Mouse (Mus musculus): Measurements from ENCODE around the gene Gm5741. TPM values are rescaled to one million over a fixed set of nuclear protein-coding genes. Genes with fewer than 3 reads are reported as not detected.

Gene Gm5741
- total and polyA plus RNA-seq, 2 experiments from 2014 or later, result 0.76 TPM; not detected in 1

DNA sequence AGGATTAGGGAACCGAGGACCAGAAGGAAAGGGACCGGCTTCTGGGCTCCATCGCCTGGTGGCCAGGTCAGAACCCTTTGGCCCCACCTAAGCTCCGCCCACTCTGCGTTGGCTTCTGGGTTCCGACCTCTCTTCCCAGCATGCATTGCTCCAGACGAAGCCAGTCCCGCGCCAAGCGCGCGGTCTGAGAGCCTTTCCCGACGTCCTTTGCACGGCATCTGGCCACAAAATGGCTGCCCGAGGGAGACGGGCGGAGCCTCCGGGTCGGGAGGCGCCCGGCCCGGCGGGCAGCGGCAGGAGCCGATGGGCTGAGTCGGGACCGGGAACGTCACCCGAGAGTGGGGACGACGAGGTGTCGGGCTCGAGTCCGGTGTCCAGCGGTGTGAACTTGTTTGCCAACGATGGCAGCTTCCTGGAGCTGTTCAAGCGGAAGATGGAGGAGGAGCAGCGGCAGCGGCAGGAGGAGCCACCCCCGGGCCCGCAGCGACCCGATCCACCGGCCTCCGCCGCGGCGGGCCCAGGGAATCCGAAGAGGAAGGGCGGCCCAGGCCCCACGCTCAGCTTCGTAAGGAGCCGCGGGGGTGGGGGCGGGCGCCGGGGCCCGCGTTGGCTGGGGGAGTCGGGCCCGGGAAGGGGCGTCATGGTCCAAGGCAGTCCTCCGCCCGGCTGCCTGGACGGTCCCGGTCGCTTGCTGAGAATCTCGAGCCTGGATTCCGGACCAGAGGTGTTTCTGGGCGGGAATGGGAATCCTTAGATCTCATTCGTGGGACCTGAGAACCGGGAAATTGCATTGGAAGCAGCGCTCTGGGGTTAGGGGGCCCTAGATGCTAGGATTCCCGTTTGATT, 40.9 kb downstream of the Gm5741 start, which contains the start of gene Trir:
Gene Trir, plus strand, starts transcription at position 154 of the 846 bp plus-strand sequence.
- WGBS, result under 1% methylated on average over 73 of the region's 75 CpGs
- DNase-seq (ENCODE audit: low spot score), result peak; percentile 98
- no peaks in the 10 kb centered on the region for H3K9me3 ChIP-seq (ENCODE audit: low read length)
- peak within 1 kb of the TSS; percentile 99 for H3K9ac ChIP-seq (replicated peaks; ENCODE audit: low read length)
- H3K4me2 ChIP-seq (ENCODE audit: low read depth, low read length), result peak within 1 kb of the TSS; percentile 91
- H3K4me1 ChIP-seq (ENCODE audit: insufficient read depth, low read length), result peaks cover 32% of the 10 kb centered on the region
- H3K4me3 ChIP-seq (ENCODE audit: low read length), result peak within 1 kb of the TSS; percentile 95
- peak within 1 kb of the TSS; percentile 95 for H3K27ac ChIP-seq
- H3K36me3 ChIP-seq (ENCODE audit: insufficient read depth, low read length), result peaks cover 19% of the 10 kb centered on the region
- H3K27me3 ChIP-seq (ENCODE audit: insufficient read depth, low read length), result no peaks in the 10 kb centered on the region
- TF ChIP-seq CTCF (IDR thresholded peaks at IDR 0.05; ENCODE audit: low read depth), result no peak
- ATAC-seq, result peak; percentile 85

DNA sequence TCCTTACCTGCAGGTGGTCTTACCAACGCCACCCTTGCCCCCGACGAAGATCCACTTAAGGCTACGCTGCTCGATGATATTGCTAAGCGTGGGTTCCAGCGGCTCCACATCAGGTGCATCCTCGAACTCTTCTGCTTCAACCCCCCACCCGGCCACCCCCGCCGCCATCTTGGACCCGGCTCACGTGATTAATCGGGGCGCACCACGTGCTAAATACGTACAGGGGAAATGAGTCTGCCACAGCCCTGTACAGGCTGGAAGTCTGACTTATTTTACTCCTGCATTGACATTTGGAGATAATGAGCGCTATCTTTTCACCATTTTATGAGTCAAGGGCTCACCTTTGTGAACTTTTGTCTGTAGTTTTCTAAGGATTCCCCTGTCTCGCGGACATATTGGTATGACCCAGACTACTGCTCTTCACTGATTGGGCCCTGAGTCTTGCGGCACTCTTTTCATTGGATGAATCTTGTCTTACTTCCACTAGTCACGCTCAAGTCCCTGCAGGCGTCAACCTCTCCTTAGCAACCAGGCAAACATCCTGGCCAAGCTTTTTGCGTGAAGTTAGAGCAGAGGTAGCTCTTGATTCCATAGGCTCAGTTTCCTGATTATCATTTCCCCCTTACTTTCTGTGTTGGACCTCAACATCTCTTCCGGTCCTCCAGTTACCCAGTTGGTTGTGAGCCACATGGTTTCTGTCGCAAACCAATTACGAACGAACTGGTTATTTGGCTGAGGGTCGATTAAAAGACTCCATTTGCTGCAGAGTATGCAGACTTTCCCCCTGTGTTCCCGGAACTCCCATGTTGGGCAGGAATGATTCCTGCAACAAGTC, 42.5 kb downstream of the Gm5741 start, which contains the start of gene Asna1:
Gene Asna1, minus strand, starts transcription at position 184 of the 835 bp plus-strand sequence.
- no peaks in the 10 kb centered on the region for H3K27me3 ChIP-seq (ENCODE audit: insufficient read depth, low read length)
- peak within 1 kb of the TSS; percentile 91 for H3K4me2 ChIP-seq (ENCODE audit: low read depth, low read length)
- H3K4me1 ChIP-seq (ENCODE audit: insufficient read depth, low read length), result peaks cover 32% of the 10 kb centered on the region
- no peaks in the 10 kb centered on the region for H3K9me3 ChIP-seq (ENCODE audit: low read length)
- peaks cover 8% of the 10 kb centered on the region for H3K36me3 ChIP-seq (ENCODE audit: insufficient read depth, low read length)
- H3K27ac ChIP-seq, result peak within 1 kb of the TSS; percentile 95; the same call in 1 of the 2 replicates
- 4% methylated on average over 30 of the region's 30 CpGs for WGBS
- H3K4me3 ChIP-seq (ENCODE audit: low read length), result peak within 1 kb of the TSS; percentile 75
- 0 out of 2 replicates have a peak, but pooled peaks have one; percentile 7 for TF ChIP-seq CTCF (IDR thresholded peaks at IDR 0.05; ENCODE audit: low read depth)
- peak within 1 kb of the TSS; percentile 68 for H3K9ac ChIP-seq (replicated peaks; ENCODE audit: low read length)
- ATAC-seq (peak; percentile 92), DNase-seq (ENCODE audit: low spot score) (peak; percentile 93)

DNA sequence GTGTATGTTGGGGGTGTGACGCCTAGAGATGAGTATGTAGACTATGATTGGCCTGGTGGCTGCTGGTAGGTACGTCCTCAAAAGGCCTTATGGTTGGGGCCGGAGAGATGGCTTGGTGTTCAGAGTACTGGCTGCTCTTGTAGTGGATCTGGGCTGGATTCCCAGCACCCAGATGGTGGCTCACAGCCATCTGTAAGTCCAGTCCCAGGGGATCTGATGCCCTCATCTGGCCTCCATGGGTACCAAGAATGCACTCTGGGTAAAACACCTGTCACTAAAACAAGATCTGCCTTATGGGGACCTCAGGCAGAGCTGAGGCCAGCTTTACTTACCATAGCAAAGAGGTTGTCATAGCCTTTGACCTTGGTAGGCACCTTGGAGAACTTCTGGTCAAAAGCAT, 43.9 kb downstream of the Gm5741 start:
- H3K36me3 ChIP-seq (ENCODE audit: insufficient read depth, low read length), result peaks cover 11% of the 10 kb centered on the region

DNA sequence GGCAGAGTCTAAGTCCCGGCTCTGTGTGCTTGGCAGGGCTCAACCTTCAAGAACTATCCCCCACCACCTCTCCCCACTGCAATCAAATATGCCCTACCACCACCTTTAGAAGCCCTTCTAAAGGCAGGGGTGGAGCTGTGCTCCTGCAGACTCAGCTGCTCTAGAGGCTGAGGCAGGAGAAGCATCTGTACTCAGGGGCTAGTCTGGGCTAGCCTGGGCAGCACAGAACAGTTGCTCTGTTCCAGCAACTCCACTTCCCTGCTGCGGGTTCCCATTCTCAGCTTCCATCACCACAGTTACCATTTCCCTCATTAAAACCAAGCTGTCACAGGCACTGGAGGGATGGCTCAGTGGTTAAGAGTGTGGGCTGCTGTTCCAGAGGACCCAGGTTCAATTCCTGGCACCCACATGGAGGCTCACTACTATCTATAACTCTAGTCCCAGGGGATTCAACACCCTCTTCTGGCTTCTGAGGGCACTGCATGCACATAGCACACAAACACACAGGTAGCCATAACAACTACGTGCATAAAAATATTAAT, 46.2 kb downstream of the Gm5741 start:
- ATAC-seq (no peak), DNase-seq (ENCODE audit: low spot score) (no peak)
- Histone ChIP-seq H3K4me3 (ENCODE audit: low read length) (no peak overlapping the region), H3K9ac (replicated peaks; ENCODE audit: low read length) (no peak overlapping the region), H3K36me3 (ENCODE audit: insufficient read depth, low read length) (peaks cover 25% of the 10 kb centered on the region), H3K4me1 (ENCODE audit: insufficient read depth, low read length) (peaks cover 17% of the 10 kb centered on the region), H3K9me3 (ENCODE audit: low read length) (no peaks in the 10 kb centered on the region), H3K4me2 (ENCODE audit: low read depth, low read length) (no peak overlapping the region), H3K27ac (no peak overlapping the region), H3K27me3 (ENCODE audit: insufficient read depth, low read length) (no peaks in the 10 kb centered on the region)
- TF ChIP-seq CTCF (IDR thresholded peaks at IDR 0.05; ENCODE audit: low read depth), result peak; percentile 39
- 98% methylated on average over 3 of the region's 3 CpGs for WGBS

More for the DNA sequence above, 43.9 kb downstream of the Gm5741 start:
- H3K4me1 ChIP-seq (ENCODE audit: insufficient read depth, low read length), result peaks cover 28% of the 10 kb centered on the region
- no peak overlapping the region for H3K9ac ChIP-seq (replicated peaks; ENCODE audit: low read length)
- ATAC-seq, result no peak
- no peak overlapping the region for H3K4me3 ChIP-seq (ENCODE audit: low read length)
- H3K4me2 ChIP-seq (ENCODE audit: low read depth, low read length), result 0 out of 2 replicates have a peak overlapping the region, but pooled peaks have one; percentile 91
- no peak for TF ChIP-seq CTCF (IDR thresholded peaks at IDR 0.05; ENCODE audit: low read depth)
- H3K27ac ChIP-seq, result no peak overlapping the region
- H3K9me3 ChIP-seq (ENCODE audit: low read length), result no peaks in the 10 kb centered on the region
- WGBS, result 95% methylated on average over 3 of the region's 3 CpGs
- no peaks in the 10 kb centered on the region for H3K27me3 ChIP-seq (ENCODE audit: insufficient read depth, low read length)
- DNase-seq (ENCODE audit: low spot score), result no peak

Small RNA genes within 50 kb of the gene (microRNA-seq; reads per million reads assigned to microRNA genes)
- 0.36 to 0.53 reads per million in 2 experiments for gene Gm23388
- 3.3 to 4.7 reads per million in 2 experiments for gene Mir7070

Other genes starting within 250 kb of the Gm5741 start
- gene Dand5, start 245.2 kb downstream of the Gm5741 start, total RNA-seq (2014; rRNA removed), result 6.6 and 7.2 TPM in 2 replicates
- 12.3 and 12.5 TPM in 2 replicates for gene Dand5, start 245.2 kb downstream of the Gm5741 start, polyA plus RNA-seq (2015; fragmentation: Nextera tagmentation; extraction: Ambion mirVana)
- gene Gadd45gip1, start 236.5 kb downstream of the Gm5741 start, total RNA-seq (2014; rRNA removed), result 33.0 and 34.1 TPM in 2 replicates
- gene Gadd45gip1, start 236.5 kb downstream of the Gm5741 start, polyA plus RNA-seq (2015; fragmentation: Nextera tagmentation; extraction: Ambion mirVana), result 43.4 and 45.3 TPM in 2 replicates
- gene Rad23a, start 227.3 kb downstream of the Gm5741 start, total RNA-seq (2014; rRNA removed), result 62.5 and 68.1 TPM in 2 replicates
- 90.6 and 98.0 TPM in 2 replicates for gene Rad23a, start 227.3 kb downstream of the Gm5741 start, polyA plus RNA-seq (2015; fragmentation: Nextera tagmentation; extraction: Ambion mirVana)
- 350 and 359 TPM in 2 replicates for gene Calr, start 221.0 kb downstream of the Gm5741 start, total RNA-seq (2014; rRNA removed)
- 418 and 457 TPM in 2 replicates for gene Calr, start 221.0 kb downstream of the Gm5741 start, polyA plus RNA-seq (2015; fragmentation: Nextera tagmentation; extraction: Ambion mirVana)
- gene Farsa, start 211.0 kb downstream of the Gm5741 start, total RNA-seq (2014; rRNA removed), result 77.5 and 86.1 TPM in 2 replicates
- gene Farsa, start 211.0 kb downstream of the Gm5741 start, polyA plus RNA-seq (2015; fragmentation: Nextera tagmentation; extraction: Ambion mirVana), result 87.4 and 89.8 TPM in 2 replicates
- gene Syce2, start 195.9 kb downstream of the Gm5741 start, total RNA-seq (2014; rRNA removed), result 11.8 and 14.0 TPM in 2 replicates
- 62.1 and 64.4 TPM in 2 replicates for gene Syce2, start 195.9 kb downstream of the Gm5741 start, polyA plus RNA-seq (2015; fragmentation: Nextera tagmentation; extraction: Ambion mirVana)
- 24.9 and 37.8 TPM in 2 replicates for gene Gcdh, start 174.1 kb downstream of the Gm5741 start, total RNA-seq (2014; rRNA removed)
- gene Gcdh, start 174.1 kb downstream of the Gm5741 start, polyA plus RNA-seq (2015; fragmentation: Nextera tagmentation; extraction: Ambion mirVana), result 36.5 and 41.3 TPM in 2 replicates
- 1.2 TPM in 1 of 2 replicates, not detected in the other for gene Klf1, start 166.1 kb downstream of the Gm5741 start, total RNA-seq (2014; rRNA removed)
- gene Klf1, start 166.1 kb downstream of the Gm5741 start, polyA plus RNA-seq (2015; fragmentation: Nextera tagmentation; extraction: Ambion mirVana), result 0.34 and 0.98 TPM in 2 replicates
- gene Dnase2a, start 159.4 kb downstream of the Gm5741 start, total RNA-seq (2014; rRNA removed), result 15.0 and 24.5 TPM in 2 replicates
- gene Dnase2a, start 159.4 kb downstream of the Gm5741 start, polyA plus RNA-seq (2015; fragmentation: Nextera tagmentation; extraction: Ambion mirVana), result 8.6 and 8.8 TPM in 2 replicates
- gene Mast1, start 130.6 kb downstream of the Gm5741 start, total RNA-seq (2014; rRNA removed), result 70.9 and 83.0 TPM in 2 replicates
- 61.9 and 69.5 TPM in 2 replicates for gene Mast1, start 130.6 kb downstream of the Gm5741 start, polyA plus RNA-seq (2015; fragmentation: Nextera tagmentation; extraction: Ambion mirVana)
- 5.8 and 11.6 TPM in 2 replicates for gene Rtbdn, start 121.0 kb downstream of the Gm5741 start, total RNA-seq (2014; rRNA removed)
- 3.5 and 4.1 TPM in 2 replicates for gene Rtbdn, start 121.0 kb downstream of the Gm5741 start, polyA plus RNA-seq (2015; fragmentation: Nextera tagmentation; extraction: Ambion mirVana)
- not detected in 2 replicates for gene Gm49661, start 98.5 kb downstream of the Gm5741 start, total RNA-seq (2014; rRNA removed)
- not detected in 2 replicates for gene Gm49661, start 98.5 kb downstream of the Gm5741 start, polyA plus RNA-seq (2015; fragmentation: Nextera tagmentation; extraction: Ambion mirVana)
- gene Prdx2, start 98.4 kb downstream of the Gm5741 start, total RNA-seq (2014; rRNA removed), result 688 and 763 TPM in 2 replicates
- gene Prdx2, start 98.4 kb downstream of the Gm5741 start, polyA plus RNA-seq (2015; fragmentation: Nextera tagmentation; extraction: Ambion mirVana), result 925 and 937 TPM in 2 replicates
- 37.3 and 45.9 TPM in 2 replicates for gene Rnaseh2a, start 98.2 kb downstream of the Gm5741 start, total RNA-seq (2014; rRNA removed)
- gene Rnaseh2a, start 98.2 kb downstream of the Gm5741 start, polyA plus RNA-seq (2015; fragmentation: Nextera tagmentation; extraction: Ambion mirVana), result 59.0 and 59.7 TPM in 2 replicates
- gene Junb, start 89.3 kb downstream of the Gm5741 start, total RNA-seq (2014; rRNA removed), result 16.9 and 17.8 TPM in 2 replicates
- 6.3 and 7.9 TPM in 2 replicates for gene Junb, start 89.3 kb downstream of the Gm5741 start, polyA plus RNA-seq (2015; fragmentation: Nextera tagmentation; extraction: Ambion mirVana)
- 18.9 and 19.0 TPM in 2 replicates for gene Hook2, start 77.4 kb downstream of the Gm5741 start, total RNA-seq (2014; rRNA removed)
- gene Hook2, start 77.4 kb downstream of the Gm5741 start, polyA plus RNA-seq (2015; fragmentation: Nextera tagmentation; extraction: Ambion mirVana), result 29.7 and 33.4 TPM in 2 replicates
- not detected in 2 replicates for gene Best2, start 53.5 kb downstream of the Gm5741 start, total RNA-seq (2014; rRNA removed)
- 0.09 and 0.26 TPM in 2 replicates for gene Best2, start 53.5 kb downstream of the Gm5741 start, polyA plus RNA-seq (2015; fragmentation: Nextera tagmentation; extraction: Ambion mirVana)
- 165 and 172 TPM in 2 replicates for gene Asna1, start 42.7 kb downstream of the Gm5741 start, total RNA-seq (2014; rRNA removed)
- gene Asna1, start 42.7 kb downstream of the Gm5741 start, polyA plus RNA-seq (2015; fragmentation: Nextera tagmentation; extraction: Ambion mirVana), result 149 and 150 TPM in 2 replicates
- gene Trir, start 41.2 kb downstream of the Gm5741 start, total RNA-seq (2014; rRNA removed), result 220 and 238 TPM in 2 replicates
- 146 and 152 TPM in 2 replicates for gene Trir, start 41.2 kb downstream of the Gm5741 start, polyA plus RNA-seq (2015; fragmentation: Nextera tagmentation; extraction: Ambion mirVana)
- gene Tnpo2, start 31.1 kb downstream of the Gm5741 start, total RNA-seq (2014; rRNA removed), result 174 and 183 TPM in 2 replicates
- gene Tnpo2, start 31.1 kb downstream of the Gm5741 start, polyA plus RNA-seq (2015; fragmentation: Nextera tagmentation; extraction: Ambion mirVana), result 48.1 and 49.1 TPM in 2 replicates
- gene Fbxw9, start 7.9 kb downstream of the Gm5741 start, total RNA-seq (2014; rRNA removed), result 104 and 114 TPM in 2 replicates
- 78.9 and 82.2 TPM in 2 replicates for gene Fbxw9, start 7.9 kb downstream of the Gm5741 start, polyA plus RNA-seq (2015; fragmentation: Nextera tagmentation; extraction: Ambion mirVana)
- gene Dhps, start 3.8 kb upstream of the Gm5741 start, total RNA-seq (2014; rRNA removed), result 77.5 and 103 TPM in 2 replicates
- 118 and 123 TPM in 2 replicates for gene Dhps, start 3.8 kb upstream of the Gm5741 start, polyA plus RNA-seq (2015; fragmentation: Nextera tagmentation; extraction: Ambion mirVana)
- gene Wdr83os, start 12.8 kb upstream of the Gm5741 start, total RNA-seq (2014; rRNA removed), result 109 and 123 TPM in 2 replicates
- 129 and 131 TPM in 2 replicates for gene Wdr83os, start 12.8 kb upstream of the Gm5741 start, polyA plus RNA-seq (2015; fragmentation: Nextera tagmentation; extraction: Ambion mirVana)
- gene Wdr83, start 13.3 kb upstream of the Gm5741 start, total RNA-seq (2014; rRNA removed), result 21.4 TPM in 2 replicates
- 38.6 and 38.9 TPM in 2 replicates for gene Wdr83, start 13.3 kb upstream of the Gm5741 start, polyA plus RNA-seq (2015; fragmentation: Nextera tagmentation; extraction: Ambion mirVana)
- gene Man2b1, start 15.3 kb upstream of the Gm5741 start, total RNA-seq (2014; rRNA removed), result 32.9 and 34.3 TPM in 2 replicates
- 22.5 TPM in 2 replicates for gene Man2b1, start 15.3 kb upstream of the Gm5741 start, polyA plus RNA-seq (2015; fragmentation: Nextera tagmentation; extraction: Ambion mirVana)
- 1.5 and 2.4 TPM in 2 replicates for gene Zfp791, start 55.1 kb upstream of the Gm5741 start, total RNA-seq (2014; rRNA removed)
- gene Zfp791, start 55.1 kb upstream of the Gm5741 start, polyA plus RNA-seq (2015; fragmentation: Nextera tagmentation; extraction: Ambion mirVana), result 2.4 and 2.5 TPM in 2 replicates
- gene Cks1brt, start 83.9 kb upstream of the Gm5741 start, total RNA-seq (2014; rRNA removed), result not detected in 2 replicates
- not detected in 2 replicates for gene Cks1brt, start 83.9 kb upstream of the Gm5741 start, polyA plus RNA-seq (2015; fragmentation: Nextera tagmentation; extraction: Ambion mirVana)
- gene Olfr371, start 158.0 kb upstream of the Gm5741 start, total RNA-seq (2014; rRNA removed), result not detected in 2 replicates
- gene Olfr371, start 158.0 kb upstream of the Gm5741 start, polyA plus RNA-seq (2015; fragmentation: Nextera tagmentation; extraction: Ambion mirVana), result not detected in 2 replicates
- gene Orc6, start 231.7 kb upstream of the Gm5741 start, total RNA-seq (2014; rRNA removed), result 41.4 and 43.2 TPM in 2 replicates
- 62.3 and 63.8 TPM in 2 replicates for gene Orc6, start 231.7 kb upstream of the Gm5741 start, polyA plus RNA-seq (2015; fragmentation: Nextera tagmentation; extraction: Ambion mirVana)
- 108 and 114 TPM in 2 replicates for gene Vps35, start 231.8 kb upstream of the Gm5741 start, total RNA-seq (2014; rRNA removed)
- 151 and 153 TPM in 2 replicates for gene Vps35, start 231.8 kb upstream of the Gm5741 start, polyA plus RNA-seq (2015; fragmentation: Nextera tagmentation; extraction: Ambion mirVana)